Mouse (Mus musculus) heart, adult 9 months (tissue): ENCODE measurements around the gene Chfr.
"Not testable (repeated sequence)": the region's sequence is repeated elsewhere in the genome, so short reads cannot be mapped to it uniquely, and the experiment has no call there.

Experiments
- DNase-seq, 2 experiments: peaks; one replicate each; pipeline ENCODE4 v3.0.0; 2022; ENCODE audit warnings: low spot score in 2 of 2

Gene Chfr

GRCm38 (mm10) chr5:110108305-110108628 is 27.4 kb upstream of the Chfr start:
- DNase-seq: no peak

GRCm38 (mm10) chr5:110109991-110110441 is 25.6 kb upstream of the Chfr start, which contains the start of gene Zfp605:
Zfp605 (plus strand) TSS chr5:110110092.
- DNase-seq: peak; percentile 88 to 91

GRCm38 (mm10) chr5:110122380-110122779 is 13.3 kb upstream of the Chfr start:
- not testable (repeated sequence) for DNase-seq

- DNase-seq: no peak
Measured at GRCm38 (mm10) chr5:110136087-110136464, 434 bp downstream of the Chfr start.

GRCm38 (mm10) chr5:110137816-110138215 is 2.2 kb downstream of the Chfr start:
- DNase-seq: no peak

GRCm38 (mm10) chr5:110139325-110139724 is 3.7 kb downstream of the Chfr start:
- no peak for DNase-seq

GRCm38 (mm10) chr5:110140424-110140823 is 4.8 kb downstream of the Chfr start:
- no peak for DNase-seq

- DNase-seq: peak; percentile 5 to 22
Measured at GRCm38 (mm10) chr5:110142309-110142708, 6.7 kb downstream of the Chfr start.

GRCm38 (mm10) chr5:110143007-110143406 is 7.4 kb downstream of the Chfr start:
- no peak for DNase-seq

- no peak for DNase-seq
Measured at GRCm38 (mm10) chr5:110169374-110169773, 33.7 kb downstream of the Chfr start.

- DNase-seq: peak; percentile 87 to 95
Measured at GRCm38 (mm10) chr5:110176362-110177020, 40.8 kb downstream of the Chfr start, which contains the start of gene Golga3. Golga3 (plus strand) TSS chr5:110176701.

GRCm38 (mm10) chr5:110177021-110177420 is 41.4 kb downstream of the Chfr start:
- no peak for DNase-seq

GRCm38 (mm10) chr5:110178628-110179027 is 43.0 kb downstream of the Chfr start:
- no peak for DNase-seq

GRCm38 (mm10) chr5:110181716-110182115 is 46.1 kb downstream of the Chfr start:
- peak; percentile 39 to 46 for DNase-seq

GRCm38 (mm10) chr5:110203164-110203895 is 67.7 kb downstream of the Chfr start:
- DNase-seq: no peak

- no peak for DNase-seq
Measured at GRCm38 (mm10) chr5:110204777-110205176, 69.1 kb downstream of the Chfr start.

- DNase-seq: no peak
Measured at GRCm38 (mm10) chr5:110211312-110211711, 75.7 kb downstream of the Chfr start.

GRCm38 (mm10) chr5:110216780-110217179 is 81.1 kb downstream of the Chfr start:
- no peak for DNase-seq

- DNase-seq: no peak
Measured at GRCm38 (mm10) chr5:110220331-110220730, 84.7 kb downstream of the Chfr start.
